Mouse (Mus musculus) erythroblast, embryonic 14.5 days (primary cell): ENCODE results near the gene Dnase1l3. TPM values are rescaled to one million over a fixed set of nuclear protein-coding genes. Genes with fewer than 3 reads are reported as not detected.

Source experiments
- H3K27me3 ChIP-seq: 2 replicates; pipeline ENCODE4 v1.6.1; 2012; ENCODE audit warnings: inconsistent platforms; ENCODE audit not compliant: control insufficient read depth
- H3K36me3 ChIP-seq: 2 replicates; pipeline ENCODE4 v1.6.1; 2012; ENCODE audit warnings: mild to moderate bottlenecking, inconsistent platforms; ENCODE audit not compliant: control insufficient read depth
- H3K4me1 ChIP-seq: 2 replicates; pipeline ENCODE4 v1.6.1; 2012; ENCODE audit warnings: inconsistent platforms; ENCODE audit not compliant: control insufficient read depth
- H3K4me3 ChIP-seq: replicated peaks from 2 replicates; pipeline ENCODE3; 2012; ENCODE audit warnings: moderate library complexity, mild to moderate bottlenecking, inconsistent platforms
- H3K9me3 ChIP-seq: 2 replicates; pipeline ENCODE4 v1.6.1; 2012; ENCODE audit warnings: low read length, inconsistent platforms, mixed read lengths; ENCODE audit not compliant: control insufficient read depth
- GATA1 ChIP-seq: IDR thresholded peaks from 2 replicates; pipeline ENCODE4 v1.6.1; 2012; ENCODE audit warnings: low read length, inconsistent platforms, mixed read lengths
- TAL1 ChIP-seq: IDR thresholded peaks from 3 replicates; pipeline ENCODE4 v1.6.1; 2012; ENCODE audit warnings: low read length, inconsistent platforms, mixed read lengths
- polyA plus RNA-seq: library from polyadenylated mRNA; stranded (reverse); fragments of >175 nt; gene quantifications from 2 replicates; pipeline ENCODE4 v1.2.3, GENCODE M21; 2012

Dnase1l3 gene
- polyA plus RNA-seq, 1 experiment: not detected

DNA sequence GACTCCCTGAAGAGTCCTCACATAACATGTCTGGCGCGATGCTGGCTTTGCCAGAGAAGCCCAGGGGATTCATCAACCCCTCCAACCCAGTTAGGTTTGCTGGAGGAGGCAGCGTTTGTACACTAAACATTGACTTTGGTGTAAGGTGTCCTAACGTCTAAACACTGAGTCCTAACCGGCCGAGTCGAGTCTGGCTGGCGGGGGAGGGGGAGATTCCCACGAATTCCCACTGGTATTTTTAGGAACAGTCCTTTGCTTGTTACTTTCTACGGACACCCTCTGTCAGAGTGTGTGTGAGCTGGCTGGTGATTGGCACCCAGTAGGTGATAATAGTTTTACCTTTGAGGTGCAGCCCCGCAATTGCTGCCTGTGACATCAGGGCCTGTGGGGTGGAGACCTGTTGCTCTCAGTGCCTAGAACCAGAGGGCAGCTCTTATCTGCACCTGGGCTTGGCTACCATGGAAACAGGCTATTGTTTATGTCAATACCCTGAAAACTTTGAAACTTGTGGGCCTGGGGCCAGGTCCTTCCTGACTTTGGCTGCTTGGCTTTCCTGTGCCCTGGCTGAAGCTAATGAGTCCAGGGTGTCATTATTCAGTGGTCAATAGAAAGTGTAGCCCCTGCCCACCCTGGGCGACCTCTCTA, 41.6 kb downstream of the Dnase1l3 start:
- Histone ChIP-seq H3K4me3 (no peak overlapping the region), H3K4me1 (no peaks in the 10 kb centered on the region), H3K27me3 (no peaks in the 10 kb centered on the region), H3K9me3 (no peaks in the 10 kb centered on the region), H3K36me3 (peaks cover 6% of the 10 kb centered on the region; the same call in 1 of the 2 replicates)
- TF ChIP-seq TAL1 (no peak), GATA1 (no peak)

DNA sequence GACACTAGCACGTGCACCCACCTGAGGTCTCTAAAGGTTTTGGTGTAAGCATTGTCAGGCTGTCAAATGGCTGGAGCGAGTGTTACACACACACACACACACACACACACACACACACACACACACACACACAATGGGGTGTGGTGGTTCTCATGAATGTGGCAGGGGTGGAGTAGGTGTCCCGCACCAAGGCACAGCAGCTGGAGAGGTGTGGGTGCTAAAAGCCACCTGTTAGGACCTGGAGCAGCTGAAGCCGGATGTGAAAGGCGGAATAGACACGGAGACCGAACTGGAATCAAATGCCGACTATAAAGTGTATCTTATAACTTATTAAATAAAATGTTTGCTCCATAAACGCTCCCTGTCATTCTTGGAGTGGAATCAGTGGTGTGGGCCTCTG, 43.1 kb downstream of the Dnase1l3 start:
- Histone ChIP-seq H3K4me1 (no peaks in the 10 kb centered on the region), H3K36me3 (peaks cover 6% of the 10 kb centered on the region; the same call in 1 of the 2 replicates), H3K9me3 (no peaks in the 10 kb centered on the region), H3K27me3 (no peaks in the 10 kb centered on the region), H3K4me3 (no peak overlapping the region)
- TF ChIP-seq TAL1: no peak
- TF ChIP-seq GATA1: no peak

DNA sequence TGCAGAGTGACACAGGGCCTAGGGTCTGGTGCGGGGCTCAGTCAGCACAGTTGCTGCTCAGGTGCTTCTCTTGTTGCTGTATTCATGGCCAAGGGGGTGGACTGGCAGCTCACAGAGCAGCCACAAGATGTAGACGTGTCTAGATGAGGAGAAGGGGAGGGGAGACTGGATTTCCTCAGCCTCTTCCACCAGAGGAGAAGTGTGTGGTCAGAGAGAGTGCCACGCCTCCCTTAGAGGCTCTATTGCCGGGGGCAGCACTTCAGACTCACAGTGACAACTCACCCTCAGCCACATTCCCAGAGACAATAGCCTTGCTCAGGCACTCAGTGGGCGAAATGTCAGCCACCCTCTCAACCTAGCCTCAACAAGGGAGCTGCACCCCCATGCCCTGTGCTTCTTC, 49.1 kb downstream of the Dnase1l3 start:
- Histone ChIP-seq H3K9me3 (no peaks in the 10 kb centered on the region), H3K36me3 (peaks cover 11% of the 10 kb centered on the region; the same call in 1 of the 2 replicates), H3K4me1 (no peaks in the 10 kb centered on the region), H3K4me3 (no peak overlapping the region), H3K27me3 (no peaks in the 10 kb centered on the region)
- no peak for TF ChIP-seq GATA1
- TF ChIP-seq TAL1: no peak

DNA sequence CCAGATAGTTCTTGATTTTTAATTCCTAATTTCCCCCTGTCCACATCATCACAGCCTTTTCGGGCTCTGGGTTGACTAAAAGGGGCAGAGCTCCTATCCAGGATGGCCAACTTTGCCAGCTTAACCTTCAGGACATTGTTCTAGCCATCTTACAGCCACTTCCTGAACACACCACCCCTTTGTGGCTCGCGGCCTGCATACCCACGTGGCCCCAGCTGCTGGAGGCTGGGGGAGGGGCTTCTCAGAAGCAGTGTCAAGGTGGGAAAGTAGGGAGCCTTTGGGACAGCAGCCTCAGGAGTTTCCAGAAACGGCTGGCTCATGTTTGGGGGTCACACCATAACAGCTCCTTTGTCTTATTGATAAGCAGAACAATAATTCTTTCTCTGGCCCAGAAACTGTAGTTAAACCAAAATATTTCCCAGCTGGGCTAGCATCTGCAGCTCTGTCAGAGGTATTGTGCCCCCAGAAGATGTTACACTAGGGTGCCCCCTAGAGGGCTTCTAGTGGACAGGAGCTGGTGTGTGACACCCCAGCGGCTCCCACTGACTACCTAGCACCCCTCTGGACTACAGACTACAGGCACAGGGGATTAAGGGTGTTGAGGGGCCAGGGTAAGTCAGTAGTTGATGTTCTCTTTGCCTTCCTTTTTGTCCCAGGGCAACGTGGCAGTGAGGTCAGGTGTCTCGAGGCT, 49.9 kb downstream of the Dnase1l3 start:
- H3K36me3 ChIP-seq: peaks cover 9% of the 10 kb centered on the region; the same call in 1 of the 2 replicates
- TF ChIP-seq GATA1: no peak
- no peak for TF ChIP-seq TAL1

DNA sequence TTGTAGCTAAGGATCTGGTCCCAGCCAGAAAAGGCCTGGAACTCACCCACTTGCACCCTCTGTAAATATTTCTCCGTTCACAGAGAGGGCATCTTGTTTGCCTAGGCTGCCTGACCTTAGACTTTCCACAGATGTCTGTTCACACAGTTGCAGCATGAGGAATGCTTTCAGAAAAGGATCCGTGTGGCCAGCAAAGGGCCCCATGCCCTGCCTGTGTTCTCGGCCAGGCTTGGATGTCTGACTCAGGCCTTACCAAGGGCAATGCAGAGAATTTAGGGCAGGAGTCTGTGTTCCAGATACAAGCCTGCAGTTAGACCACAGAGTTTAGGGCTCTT, 50.6 kb downstream of the Dnase1l3 start:
- TF ChIP-seq GATA1 (no peak), TAL1 (no peak)
- H3K27me3 ChIP-seq: no peaks in the 10 kb centered on the region
- no peaks in the 10 kb centered on the region for H3K4me1 ChIP-seq
- H3K36me3 ChIP-seq: peaks cover 11% of the 10 kb centered on the region; the same call in 1 of the 2 replicates
- no peak overlapping the region for H3K4me3 ChIP-seq
- no peaks in the 10 kb centered on the region for H3K9me3 ChIP-seq

More for the DNA sequence above, 49.9 kb downstream of the Dnase1l3 start:
- Histone ChIP-seq H3K27me3 (no peaks in the 10 kb centered on the region), H3K4me3 (no peak overlapping the region), H3K9me3 (no peaks in the 10 kb centered on the region), H3K4me1 (no peaks in the 10 kb centered on the region)

DNA sequence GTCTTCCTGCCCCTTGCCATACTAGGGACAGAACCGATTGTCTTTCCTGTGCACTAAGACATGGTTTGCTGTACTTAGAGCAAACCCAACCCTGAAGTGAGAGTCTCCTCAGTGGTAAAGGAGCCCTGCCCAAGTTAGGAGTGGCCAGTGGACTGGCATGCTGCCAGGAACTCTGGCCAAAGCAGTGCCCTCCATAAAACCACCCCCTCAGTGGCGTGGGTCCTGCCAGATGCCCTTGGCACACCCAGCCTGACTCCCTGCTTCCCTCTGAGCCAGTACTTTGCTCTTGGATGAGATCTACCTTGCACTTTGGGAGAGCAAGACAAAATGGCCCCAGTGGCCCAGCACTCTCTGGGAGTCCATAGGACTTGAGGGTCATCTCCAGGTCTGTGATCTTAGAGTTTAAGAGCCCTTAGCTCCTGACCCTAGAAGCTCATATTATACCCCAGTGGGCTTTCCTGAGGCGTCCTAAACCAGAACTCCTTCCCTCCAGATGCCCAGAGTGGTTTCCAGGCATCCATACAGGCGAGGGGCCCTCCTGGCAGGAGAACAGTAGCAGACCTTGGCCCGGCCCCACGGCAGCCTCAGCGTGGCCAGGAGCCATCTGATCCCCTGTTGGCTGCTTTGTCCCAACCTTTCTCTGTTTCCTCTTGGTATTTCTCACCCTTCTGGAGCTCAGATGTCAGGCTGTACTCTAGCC, 51.1 kb downstream of the Dnase1l3 start:
- no peak overlapping the region for H3K4me3 ChIP-seq
- no peaks in the 10 kb centered on the region for H3K27me3 ChIP-seq
- H3K9me3 ChIP-seq: no peaks in the 10 kb centered on the region
- H3K4me1 ChIP-seq: no peaks in the 10 kb centered on the region
- peaks cover 8% of the 10 kb centered on the region; the same call in 1 of the 2 replicates for H3K36me3 ChIP-seq
- no peak for TF ChIP-seq TAL1
- no peak for TF ChIP-seq GATA1

DNA sequence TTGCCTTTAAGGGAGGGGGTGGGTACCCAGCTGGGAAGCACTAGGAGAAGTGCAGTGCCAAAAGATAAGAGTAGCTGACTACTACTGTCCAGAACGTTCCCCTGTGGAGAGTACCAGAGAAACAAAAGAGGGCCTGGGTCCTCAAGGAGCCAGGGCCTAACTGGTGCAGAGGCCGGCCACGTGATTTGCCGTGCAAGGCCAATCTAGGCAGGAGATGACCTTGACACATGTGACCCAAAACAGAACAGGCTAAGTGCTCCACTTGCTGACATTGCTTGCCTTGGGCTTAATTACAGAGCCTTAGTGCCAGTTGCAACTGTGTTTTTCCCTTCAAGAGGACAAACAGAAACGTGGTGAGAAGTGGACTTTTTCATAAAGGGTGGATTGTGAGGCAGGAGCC, 53.0 kb downstream of the Dnase1l3 start:
- H3K4me1 ChIP-seq: no peaks in the 10 kb centered on the region
- H3K36me3 ChIP-seq: peaks cover 7% of the 10 kb centered on the region; the same call in 1 of the 2 replicates
- TF ChIP-seq GATA1 (no peak), TAL1 (no peak)
- H3K4me3 ChIP-seq: no peak overlapping the region
- H3K27me3 ChIP-seq: no peaks in the 10 kb centered on the region
- H3K9me3 ChIP-seq: no peaks in the 10 kb centered on the region

DNA sequence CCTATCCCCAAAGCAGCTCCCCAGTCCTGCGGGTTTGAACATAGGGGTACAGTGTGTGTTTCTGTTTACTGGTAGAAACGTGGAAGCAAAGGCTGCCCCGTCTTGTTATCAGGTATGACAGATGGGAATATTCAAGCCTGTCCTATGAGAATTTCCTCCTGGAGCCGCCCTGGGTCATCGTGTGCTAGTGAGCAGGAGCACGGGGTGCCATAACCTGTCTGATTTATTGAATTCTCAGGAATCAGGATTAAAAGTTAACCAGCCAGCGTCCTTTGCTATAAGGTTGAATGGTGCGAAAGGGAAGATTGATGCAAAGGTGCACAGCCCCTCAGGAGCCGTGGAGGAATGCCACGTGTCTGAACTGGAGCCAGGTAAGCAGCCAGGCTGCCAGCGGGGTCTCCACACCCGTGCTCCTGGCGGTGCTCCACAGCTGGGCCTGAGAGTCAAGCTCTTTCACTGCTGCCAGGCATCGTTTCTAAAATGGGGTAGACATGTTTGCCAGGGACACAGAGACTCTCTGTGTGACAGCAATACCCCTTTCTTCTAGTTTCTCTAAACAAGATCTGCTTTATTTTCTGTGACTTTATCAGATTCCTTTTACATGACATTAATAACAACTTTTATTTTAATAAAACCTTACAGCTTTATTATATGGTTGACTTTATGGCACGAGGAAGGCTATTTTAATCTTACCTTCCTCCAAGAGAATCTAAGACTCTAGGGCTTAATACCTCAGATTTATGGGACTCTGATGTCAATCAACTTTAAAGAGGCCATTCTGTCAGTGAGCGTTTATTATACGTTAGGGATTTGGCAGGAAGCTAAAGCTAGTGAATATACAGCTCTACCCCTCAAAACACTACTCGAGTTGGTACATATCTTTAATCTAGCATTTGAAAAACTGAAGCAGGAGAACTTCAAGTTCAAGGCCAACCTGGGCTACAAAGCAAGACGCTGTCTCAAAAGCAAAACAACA, 55.3 kb downstream of the Dnase1l3 start:
- Histone ChIP-seq H3K36me3 (peaks cover 7% of the 10 kb centered on the region; the same call in 1 of the 2 replicates), H3K4me3 (no peak overlapping the region), H3K4me1 (no peaks in the 10 kb centered on the region), H3K9me3 (no peaks in the 10 kb centered on the region), H3K27me3 (no peaks in the 10 kb centered on the region)
- TF ChIP-seq TAL1 (no peak), GATA1 (no peak)
